Mouse (Mus musculus) right cerebral cortex, adult 2 months (tissue): ENCODE measurements around the gene Slc35a3.

ENCODE experiments used
- DNase-seq, 2 experiments: peaks; one replicate each; pipeline ENCODE4 v3.0.0; 2021 to 2022; ENCODE audit warnings: low spot score in 2 of 2

Gene Slc35a3

GRCm38 (mm10) chr3:116640024-116640423 lies 72.6 kb downstream of the Slc35a3 start:
- DNase-seq, result no peak

GRCm38 (mm10) chr3:116638572-116638971 lies 74.1 kb downstream of the Slc35a3 start:
- DNase-seq, result no peak

- DNase-seq, result no peak
These were observed 74.7 kb downstream of the Slc35a3 start for GRCm38 (mm10) chr3:116637693-116638476.

GRCm38 (mm10) chr3:116635799-116636198 lies 76.8 kb downstream of the Slc35a3 start:
- DNase-seq, result no peak

- no peak for DNase-seq
These were observed 77.8 kb downstream of the Slc35a3 start for GRCm38 (mm10) chr3:116634853-116635252.

- DNase-seq, result no peak
These were observed 78.5 kb downstream of the Slc35a3 start for GRCm38 (mm10) chr3:116634091-116634490.

GRCm38 (mm10) chr3:116632971-116633370 lies 79.7 kb downstream of the Slc35a3 start:
- DNase-seq, result no peak

GRCm38 (mm10) chr3:116631459-116631858 lies 81.2 kb downstream of the Slc35a3 start:
- no peak for DNase-seq

GRCm38 (mm10) chr3:116622641-116623040 lies 90.0 kb downstream of the Slc35a3 start:
- no peak for DNase-seq

GRCm38 (mm10) chr3:116620636-116621370 lies 91.8 kb downstream of the Slc35a3 start:
- DNase-seq, result no peak
